Mouse (Mus musculus) layer of hippocampus, postnatal 10 days (tissue): ENCODE results near the gene Ndufb10. TPM values are rescaled to one million over a fixed set of nuclear protein-coding genes. Genes with fewer than 3 reads are reported as not detected.

Experiments used
- DNase-seq, 2 experiments: peaks; one replicate each; pipeline ENCODE4 v3.0.0; 2021; ENCODE audit warnings: low spot score in 2 of 2
- long read RNA-seq: library from polyadenylated mRNA; stranded (forward); transcript quantifications from one replicate; pipeline ENCODE4 v2.0.0, GENCODE M21; 2023
- total RNA-seq, 2 experiments: library from RNA; stranded (reverse); gene quantifications; 2 replicates each; pipeline ENCODE4 v1.2.3; 2021

Ndufb10 gene
- total RNA-seq: 100 to 1,000 TPM; 180 to 197 TPM
- long read RNA-seq, transcript Ndufb10-201 (4 exons, 732 nt): major isoform, 303 of 325 reads
- long read RNA-seq, partial matches to known transcripts: 10 of 325 reads
- long read RNA-seq, other reads (novel, unspliced or antisense): 9 of 325 reads

GRCm38 (mm10) chr17:24724184-24724583 lies at the start of gene Ndufb10:
TSS of gene Ndufb10 (minus strand) at chr17:24724478.
- peak; percentile 98 to 99 for DNase-seq

GRCm38 (mm10) chr17:24773241-24773640 lies 49.0 kb upstream of the Ndufb10 start:
- DNase-seq: no peak

DNA sequence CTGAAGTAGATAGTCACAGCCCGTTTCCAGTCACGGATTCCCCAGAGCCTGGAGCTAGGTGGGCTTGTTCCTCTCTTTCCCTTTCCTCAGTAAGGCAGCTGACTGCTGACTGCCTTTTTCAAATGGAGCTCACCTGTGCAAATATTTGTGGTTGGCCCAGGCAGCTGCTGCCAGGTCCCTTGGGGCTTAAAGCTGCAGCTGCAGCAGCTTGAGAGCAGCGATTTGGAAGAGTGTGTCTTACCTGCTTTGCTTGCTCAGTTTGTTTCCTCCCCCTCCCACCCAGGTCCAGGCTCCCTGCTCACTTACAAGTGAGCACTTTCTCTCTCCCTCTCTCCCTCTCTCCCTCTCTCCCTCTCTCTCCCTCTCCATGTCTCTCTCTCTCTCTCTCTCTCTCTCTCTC lies 44.9 kb upstream of the Ndufb10 start:
- DNase-seq: no peak

GRCm38 (mm10) chr17:24766266-24766875 lies 42.1 kb upstream of the Ndufb10 start:
- no peak for DNase-seq

DNA sequence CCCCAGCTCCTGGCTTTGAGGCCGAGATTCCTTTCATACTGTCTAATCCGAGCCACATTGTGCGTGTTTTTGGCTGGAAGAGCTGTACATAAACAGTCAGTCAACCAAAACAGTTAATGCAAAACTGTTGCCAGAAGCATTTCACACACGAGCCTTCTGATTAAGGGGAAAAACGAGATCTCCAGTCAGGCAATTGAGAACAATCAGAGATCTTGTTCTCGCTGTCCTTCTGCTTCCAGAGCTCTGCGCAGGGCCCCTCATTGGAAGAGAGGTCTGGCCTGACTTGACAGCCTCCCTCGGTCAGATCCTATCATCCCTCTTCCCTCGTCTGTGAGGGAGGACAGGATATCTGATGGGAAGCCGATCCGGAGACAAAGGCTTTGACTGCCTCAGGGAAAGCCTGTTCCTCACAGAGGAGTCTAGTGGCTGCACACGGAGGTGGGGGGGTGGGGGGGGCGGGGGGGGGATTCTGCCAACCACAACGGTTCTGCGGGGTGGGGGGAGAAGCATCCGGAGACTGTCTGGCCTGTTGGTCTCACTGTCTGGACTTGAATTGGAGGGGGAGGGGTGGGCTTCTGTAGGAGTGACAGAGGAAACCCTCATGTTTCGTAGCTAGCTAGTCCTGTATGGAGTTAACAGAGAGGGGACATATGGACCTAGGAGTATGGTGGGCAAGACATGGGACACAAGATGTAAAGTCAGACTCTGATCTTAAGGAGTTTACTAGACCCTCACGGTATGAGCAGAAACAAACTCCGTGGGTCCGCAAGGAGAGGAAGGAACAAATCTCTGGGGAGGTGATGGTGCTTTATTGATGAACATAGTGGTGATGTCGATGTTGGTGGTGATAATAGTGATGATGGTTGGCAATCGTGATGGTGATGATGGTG lies 41.0 kb upstream of the Ndufb10 start:
- DNase-seq: no peak

GRCm38 (mm10) chr17:24761121-24761520 lies 36.8 kb upstream of the Ndufb10 start:
- DNase-seq: no peak

GRCm38 (mm10) chr17:24757394-24757793 lies 33.1 kb upstream of the Ndufb10 start:
- DNase-seq: no peak

GRCm38 (mm10) chr17:24752415-24753394 lies 28.4 kb upstream of the Ndufb10 start, which contains the start of gene Hs3st6:
TSS of gene Hs3st6 (plus strand) at chr17:24752988.
- DNase-seq: no peak

- DNase-seq: no peak
These were observed 27.2 kb upstream of the Ndufb10 start for GRCm38 (mm10) chr17:24751528-24751927.

DNA sequence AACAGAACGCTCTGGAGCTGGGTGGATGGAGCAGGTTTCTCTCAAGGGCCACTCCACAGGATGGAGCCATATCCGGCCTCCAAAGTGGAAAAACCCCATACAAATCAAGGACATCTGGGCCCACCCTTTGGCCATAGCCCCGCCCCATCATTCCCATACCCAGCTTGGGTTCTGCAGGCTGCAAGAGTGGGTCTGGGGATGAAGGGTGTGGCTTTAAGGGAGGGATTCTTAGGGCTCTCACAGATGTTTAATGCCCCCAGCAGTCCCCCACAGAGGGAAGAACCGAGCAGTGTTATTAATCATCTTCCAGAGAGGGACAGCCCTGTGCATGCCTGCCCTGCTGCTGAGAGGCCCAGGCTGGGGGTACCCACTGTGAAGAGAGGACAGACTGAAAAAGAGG lies 22.7 kb upstream of the Ndufb10 start:
- no peak for DNase-seq

DNA sequence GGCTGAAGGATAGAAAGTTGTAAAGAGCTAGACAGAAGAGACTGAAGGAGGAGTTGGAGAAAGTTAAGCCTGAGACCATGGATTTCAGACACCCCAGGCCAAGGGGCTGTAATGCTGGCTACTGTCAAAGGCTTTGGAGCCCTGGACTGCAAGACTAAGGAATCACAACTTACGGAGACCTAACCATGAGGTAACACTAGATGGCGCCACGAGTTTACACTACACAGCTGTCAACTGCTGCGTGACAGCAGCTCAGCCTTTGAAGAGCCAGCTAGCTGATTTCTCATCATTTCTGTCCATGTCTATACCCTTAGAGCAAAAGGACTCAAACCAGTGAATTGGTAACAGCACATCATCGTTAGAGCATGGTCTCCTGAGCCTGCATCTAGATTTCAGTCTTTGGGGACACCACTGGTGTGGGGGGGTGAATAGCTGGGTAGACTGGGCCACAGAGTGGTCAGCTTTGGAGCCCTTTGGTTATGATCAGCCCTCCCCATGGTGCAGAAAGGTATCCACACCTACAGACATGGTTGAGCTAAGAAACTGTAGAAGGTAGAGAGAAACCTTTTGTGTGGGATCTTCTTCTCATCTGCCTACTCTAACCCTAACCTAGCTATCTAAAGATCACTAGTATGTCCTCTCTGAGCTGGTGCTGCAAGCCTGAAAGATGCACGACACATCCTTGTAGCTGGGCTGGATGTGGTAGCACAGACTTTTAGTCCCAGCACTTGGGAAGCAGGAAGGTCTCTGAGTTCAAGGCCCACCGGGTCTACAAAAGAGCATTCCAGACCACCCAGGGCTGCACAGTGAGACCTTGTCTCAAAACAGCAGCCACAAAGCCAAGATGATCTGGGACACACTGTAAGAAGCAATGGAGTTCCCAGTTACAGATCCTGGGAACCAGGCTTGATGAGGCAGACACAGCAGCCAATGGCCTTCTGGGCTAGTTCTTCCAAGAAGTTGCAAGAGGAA lies 21.5 kb upstream of the Ndufb10 start:
- peak; percentile 89 to 92 for DNase-seq

DNA sequence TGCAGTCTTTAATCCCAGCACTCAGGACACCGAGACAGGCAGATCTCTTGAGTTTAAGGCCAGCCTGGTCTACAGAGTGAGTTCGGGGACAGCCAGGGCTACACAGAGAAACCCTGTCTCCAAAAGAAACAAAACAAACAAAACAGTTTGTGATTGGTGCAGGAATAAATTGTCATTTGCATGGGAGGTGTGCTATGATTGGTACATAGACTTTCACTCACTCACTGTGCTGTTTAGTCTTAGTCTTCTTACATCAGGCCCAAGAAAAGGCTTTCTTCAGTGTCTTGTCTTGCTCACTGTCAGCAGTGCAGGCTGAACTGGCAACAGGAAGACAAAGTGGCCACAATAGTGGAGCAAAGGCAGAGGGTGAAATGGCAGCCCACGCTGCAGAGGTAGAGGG lies 20.1 kb upstream of the Ndufb10 start:
- DNase-seq: no peak

DNA sequence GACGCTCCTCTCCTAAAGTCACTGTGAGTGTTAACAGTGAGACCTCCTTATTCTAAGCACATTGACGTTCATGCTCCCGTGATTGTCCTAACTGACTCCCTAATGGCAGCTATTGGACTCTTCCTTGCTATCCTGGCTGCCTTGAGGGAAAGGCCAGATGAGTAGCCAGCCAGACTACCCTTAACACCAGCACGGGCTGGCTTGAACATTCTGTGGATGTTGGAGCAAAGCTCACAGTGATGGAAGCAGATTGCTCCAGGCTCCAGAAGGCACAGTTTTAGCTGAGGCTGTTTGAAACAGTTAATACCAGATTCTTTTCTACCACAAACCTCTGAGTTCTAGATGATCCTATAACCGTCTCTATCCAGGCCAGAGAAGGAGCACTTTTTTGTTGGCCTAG lies 19.6 kb upstream of the Ndufb10 start:
- no peak for DNase-seq

DNA sequence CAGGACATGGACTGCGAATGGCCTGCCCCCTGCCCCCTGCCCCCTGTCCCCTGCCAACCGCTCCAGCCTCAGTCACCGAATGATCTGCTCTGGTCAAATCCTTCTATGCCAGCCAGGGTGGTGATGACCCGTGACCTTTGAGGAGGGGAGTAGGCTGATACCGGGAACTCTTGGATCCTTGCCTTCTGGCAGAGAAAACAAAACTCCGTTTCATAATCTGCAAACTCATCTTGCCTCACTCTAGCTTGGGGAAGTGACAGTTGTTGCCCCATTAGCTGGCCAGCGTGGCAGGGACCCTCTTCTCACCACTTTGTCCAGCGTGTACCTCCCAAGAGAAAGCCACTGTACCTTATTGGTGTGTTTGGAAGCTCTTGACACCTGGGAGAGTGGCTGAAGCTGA lies 18.0 kb upstream of the Ndufb10 start:
- DNase-seq: no peak

GRCm38 (mm10) chr17:24739926-24740325 lies 15.6 kb upstream of the Ndufb10 start:
- DNase-seq: no peak

GRCm38 (mm10) chr17:24738238-24738637 lies 14.0 kb upstream of the Ndufb10 start:
- DNase-seq: no peak

- DNase-seq: no peak
These were observed 13.0 kb upstream of the Ndufb10 start for GRCm38 (mm10) chr17:24737135-24737810.

GRCm38 (mm10) chr17:24736330-24737051 lies 12.2 kb upstream of the Ndufb10 start, which contains the start of gene Msrb1:
TSS of gene Msrb1 (plus strand) at chr17:24736642.
- DNase-seq: peak; percentile 86 to 91

DNA sequence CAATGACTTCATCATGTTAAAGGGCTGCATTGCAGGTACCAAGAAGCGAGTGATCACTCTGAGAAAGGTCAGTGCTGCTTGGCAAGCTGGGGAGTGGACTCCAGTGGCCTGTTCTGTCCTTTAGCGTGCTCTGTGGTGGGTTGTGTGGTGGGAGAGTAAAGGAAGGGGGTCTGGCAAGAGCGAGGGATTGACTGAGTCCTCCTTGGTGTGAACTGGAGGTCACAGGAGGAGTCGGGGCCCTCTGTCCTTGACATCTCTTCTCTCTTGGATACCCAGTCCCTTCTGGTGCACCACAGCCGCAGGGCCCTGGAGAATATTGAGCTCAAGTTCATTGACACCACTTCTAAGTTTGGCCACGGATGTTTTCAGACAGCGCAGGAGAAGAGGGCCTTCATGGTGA lies 11.2 kb upstream of the Ndufb10 start:
- no peak for DNase-seq
